Mouse (Mus musculus) liver, embryonic 11.5 days (tissue): ENCODE results near the gene Fzr1. TPM values are rescaled to one million over a fixed set of nuclear protein-coding genes. Genes with fewer than 3 reads are reported as not detected.

ENCODE experiments used
- ATAC-seq: fragments of 200-750 bp; cut with Nextera tagmentation; replicated peaks from 2 replicates; pipeline ENCODE4 v1.8.0; 2017; ENCODE audit warnings: moderate number of reproducible peaks, mild to moderate bottlenecking, moderate TSS enrichment, moderate library complexity; ENCODE audit not compliant: low FRiP score
- DNase-seq: peaks from one replicate; pipeline ENCODE4 v3.0.0-alpha.2; 2017; ENCODE audit warnings: low spot score
- H3K27ac ChIP-seq: fragments of 300-500 bp; sonication (generic); 2 replicates; pipeline ENCODE4 v1.5.1; 2014; ENCODE audit warnings: mild to moderate bottlenecking, low read depth, low read length, control low read depth
- H3K27me3 ChIP-seq: fragments of 300-500 bp; sonication (generic); replicated peaks from 2 replicates; pipeline ENCODE4 v1.6.1; 2014; ENCODE audit warnings: low read length, mixed read lengths; ENCODE audit not compliant: control insufficient read depth, insufficient read depth
- H3K36me3 ChIP-seq: fragments of 300-500 bp; sonication (generic); 2 replicates; pipeline ENCODE4 v1.6.1; 2014; ENCODE audit warnings: mild to moderate bottlenecking, low read length, moderate library complexity, mixed read lengths; ENCODE audit not compliant: control insufficient read depth, insufficient read depth
- H3K4me1 ChIP-seq: fragments of 300-500 bp; sonication (generic); replicated peaks from 2 replicates; pipeline ENCODE4 v1.6.1; 2014; ENCODE audit warnings: low read length, mixed read lengths; ENCODE audit not compliant: control insufficient read depth, insufficient read depth
- H3K4me2 ChIP-seq: fragments of 300-500 bp; sonication (generic); 2 replicates; pipeline ENCODE4 v1.6.1; 2014; ENCODE audit warnings: mild to moderate bottlenecking, control low read depth, moderate library complexity
- H3K4me3 ChIP-seq: fragments of 300-500 bp; sonication (generic); 2 replicates; pipeline ENCODE4 v1.5.1; 2014; ENCODE audit warnings: low read depth, low read length, control low read depth
- H3K9ac ChIP-seq: fragments of 300-500 bp; sonication (generic); 2 replicates; pipeline ENCODE4 v1.6.1; 2014; ENCODE audit warnings: low read depth, low read length, control low read depth
- H3K9me3 ChIP-seq: fragments of 300-500 bp; sonication (generic); 2 replicates; pipeline ENCODE4 v1.6.1; 2016; ENCODE audit warnings: low read length, inconsistent platforms, mixed read lengths; ENCODE audit not compliant: control insufficient read depth
- WGBS: fragments of 180-500 bp; shearing (Covaris S2); extraction: QIAGEN DNeasy Blood & Tissue Kit; methylation state at CpG from one replicate; pipeline ENCODE4 v1.1.7; 2014; 5-methylcytosine and 5-hydroxymethylcytosine counted together
- polyA plus RNA-seq: library from polyadenylated mRNA; unstranded; fragments of >200 nt; fragmentation: Nextera tagmentation; extraction: Ambion mirVana; gene quantifications from 2 replicates; pipeline ENCODE4 v1.2.1, GENCODE M21; 2014

The Fzr1 gene
- polyA plus RNA-seq = 74.0 and 75.9 TPM in 2 replicates

GRCm38 (mm10) chr10:81377793-81378552 is at the start of gene Fzr1:
TSS of gene Fzr1 (minus strand) at chr10:81378516.
- Histone ChIP-seq H3K27me3 (no peaks in the 10 kb centered on the region), H3K9ac (peak within 1 kb of the TSS; percentile 97), H3K36me3 (peaks cover 18% of the 10 kb centered on the region), H3K27ac (peak within 1 kb of the TSS; percentile 81), H3K4me3 (peak within 1 kb of the TSS; percentile 92), H3K4me2 (peak within 1 kb of the TSS; percentile 91), H3K4me1 (peaks cover 41% of the 10 kb centered on the region), H3K9me3 (no peaks in the 10 kb centered on the region)
- DNase-seq = no peak
- 1% methylated on average over 53 of the region's 59 CpGs for WGBS
- ATAC-seq = peak; percentile 7

- no peak overlapping the region for H3K4me2 ChIP-seq
- H3K27ac ChIP-seq = no peak overlapping the region
- peaks cover 67% of the 10 kb centered on the region for H3K27me3 ChIP-seq
- 76% methylated on average over 8 of the region's 8 CpGs for WGBS
- H3K4me3 ChIP-seq = no peak overlapping the region
- H3K9me3 ChIP-seq = no peaks in the 10 kb centered on the region
- H3K9ac ChIP-seq = no peak overlapping the region
- ATAC-seq = no peak
- H3K36me3 ChIP-seq = no peaks in the 10 kb centered on the region
- H3K4me1 ChIP-seq = peaks cover 20% of the 10 kb centered on the region
- DNase-seq = peak; percentile 32
Observed at GRCm38 (mm10) chr10:81427804-81428506, 49.6 kb upstream of the Fzr1 start.

- DNase-seq = peak; percentile 35
- H3K4me2 ChIP-seq = peak overlapping the region; percentile 54
- 31% methylated on average over 3 of the region's 3 CpGs for WGBS
- H3K36me3 ChIP-seq = no peaks in the 10 kb centered on the region
- no peaks in the 10 kb centered on the region for H3K9me3 ChIP-seq
- H3K9ac ChIP-seq = peak overlapping the region; percentile 18; the same call in 1 of the 2 replicates
- H3K27ac ChIP-seq = no peak overlapping the region
- peaks cover 66% of the 10 kb centered on the region for H3K27me3 ChIP-seq
- peaks cover 18% of the 10 kb centered on the region for H3K4me1 ChIP-seq
- H3K4me3 ChIP-seq = peak overlapping the region; percentile 45
- ATAC-seq = no peak
Observed at GRCm38 (mm10) chr10:81427327-81427726, 49.0 kb upstream of the Fzr1 start.

GRCm38 (mm10) chr10:81426897-81427296 is 48.6 kb upstream of the Fzr1 start:
- H3K9ac ChIP-seq = peak overlapping the region; percentile 18
- no peak overlapping the region for H3K27ac ChIP-seq
- peaks cover 68% of the 10 kb centered on the region for H3K27me3 ChIP-seq
- no peaks in the 10 kb centered on the region for H3K36me3 ChIP-seq
- DNase-seq (peak; percentile 55), ATAC-seq (no peak)
- peak overlapping the region; percentile 54 for H3K4me2 ChIP-seq
- H3K4me3 ChIP-seq = peak overlapping the region; percentile 45
- H3K4me1 ChIP-seq = peaks cover 18% of the 10 kb centered on the region
- H3K9me3 ChIP-seq = no peaks in the 10 kb centered on the region
- 1% methylated on average over 38 of the region's 38 CpGs for WGBS

- no peaks in the 10 kb centered on the region for H3K9me3 ChIP-seq
- DNase-seq = peak; percentile 34
- peak overlapping the region; percentile 54 for H3K4me2 ChIP-seq
- H3K4me3 ChIP-seq = peak overlapping the region; percentile 45
- no peaks in the 10 kb centered on the region for H3K36me3 ChIP-seq
- H3K27me3 ChIP-seq = peaks cover 62% of the 10 kb centered on the region
- peak overlapping the region; percentile 18; the same call in 1 of the 2 replicates for H3K9ac ChIP-seq
- no peak overlapping the region for H3K27ac ChIP-seq
- H3K4me1 ChIP-seq = peaks cover 18% of the 10 kb centered on the region
- ATAC-seq = no peak
- 3% methylated on average over 29 of the region's 33 CpGs for WGBS
Observed at GRCm38 (mm10) chr10:81426081-81426671, 47.9 kb upstream of the Fzr1 start.

GRCm38 (mm10) chr10:81425236-81425850 is 47.0 kb upstream of the Fzr1 start:
- no peak overlapping the region for H3K4me3 ChIP-seq
- ATAC-seq (no peak), DNase-seq (peak; percentile 33)
- H3K27ac ChIP-seq = no peak overlapping the region
- no peak overlapping the region for H3K9ac ChIP-seq
- peaks cover 14% of the 10 kb centered on the region for H3K4me1 ChIP-seq
- no peaks in the 10 kb centered on the region for H3K36me3 ChIP-seq
- H3K4me2 ChIP-seq = peak overlapping the region; percentile 54
- WGBS = 41% methylated on average over 10 of the region's 10 CpGs
- peaks cover 59% of the 10 kb centered on the region for H3K27me3 ChIP-seq
- H3K9me3 ChIP-seq = no peaks in the 10 kb centered on the region

GRCm38 (mm10) chr10:81424246-81425051 is 46.1 kb upstream of the Fzr1 start:
- Histone ChIP-seq H3K4me1 (peaks cover 14% of the 10 kb centered on the region), H3K9ac (no peak overlapping the region), H3K27me3 (peaks cover 59% of the 10 kb centered on the region), H3K27ac (no peak overlapping the region), H3K36me3 (no peaks in the 10 kb centered on the region), H3K4me3 (no peak overlapping the region), H3K4me2 (peak overlapping the region; percentile 21), H3K9me3 (no peaks in the 10 kb centered on the region)
- 9% methylated on average over 25 of the region's 25 CpGs for WGBS
- 0 out of 2 replicates have a peak, but pooled peaks have one; percentile 7 for ATAC-seq
- peak; percentile 36 for DNase-seq
